Mouse (Mus musculus): ENCODE measurements around the gene H2-D1.

DNA sequence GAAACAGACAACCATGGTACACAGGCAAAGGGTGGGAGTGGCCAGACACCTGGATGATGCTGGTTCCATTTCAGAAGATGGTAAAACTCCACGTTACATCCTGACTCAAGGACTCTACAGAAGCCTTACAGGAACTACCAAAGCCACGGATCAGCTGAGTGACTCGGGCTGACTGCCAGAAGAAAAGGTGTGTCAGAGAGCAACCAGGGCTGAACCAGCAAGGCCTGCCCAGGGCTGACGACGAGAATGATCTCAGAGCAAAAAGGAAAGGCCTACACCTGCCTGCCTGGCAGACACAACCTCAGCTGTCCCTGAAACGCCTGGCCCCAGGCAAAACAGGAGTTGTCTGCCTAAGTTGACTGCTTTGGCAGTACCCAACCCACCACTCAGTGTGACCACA is 41.9 kb downstream of the H2-D1 start:
- TF ChIP-seq CTCF (IDR thresholded peaks at IDR 0.05; ENCODE audit: low read depth), result no peak
- TF ChIP-seq EP300 (IDR thresholded peaks at IDR 0.05; ENCODE audit: low read depth), result no peak
